Mouse (Mus musculus): Measurements from ENCODE around the gene Rprd1b.

DNA sequence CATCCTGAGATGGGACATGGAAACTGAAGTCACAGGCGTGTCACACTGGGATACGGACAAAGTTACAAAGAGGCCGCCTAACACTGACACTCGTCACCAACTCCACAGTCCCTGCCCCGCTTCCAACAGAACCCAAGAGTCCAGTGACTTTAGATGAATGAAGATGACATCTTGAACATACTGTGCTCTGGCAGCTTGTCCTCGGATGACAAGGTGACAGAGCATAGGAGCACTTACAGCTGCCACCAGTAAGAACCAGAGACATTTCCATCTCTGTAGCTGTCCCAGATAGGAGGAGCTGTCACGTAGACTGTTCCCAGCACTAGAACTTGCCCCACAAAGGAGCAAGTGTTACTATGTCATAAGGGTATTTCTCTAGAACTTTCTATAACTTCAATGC is 99.6 kb downstream of the Rprd1b start:
- TF ChIP-seq CTCF (IDR thresholded peaks at IDR 0.05; ENCODE audit: extremely low read depth, insufficient read depth, insufficient read length, insufficient replicate concordance) = no peak
- no peak for TF ChIP-seq POLR2A (IDR thresholded peaks at IDR 0.05; ENCODE audit: low read depth, low read length)

Measured in spleen, adult 2 months (tissue).